Comparison of ENCODE assay signal across 12 mouse cellular contexts in the genomic region with DNA sequence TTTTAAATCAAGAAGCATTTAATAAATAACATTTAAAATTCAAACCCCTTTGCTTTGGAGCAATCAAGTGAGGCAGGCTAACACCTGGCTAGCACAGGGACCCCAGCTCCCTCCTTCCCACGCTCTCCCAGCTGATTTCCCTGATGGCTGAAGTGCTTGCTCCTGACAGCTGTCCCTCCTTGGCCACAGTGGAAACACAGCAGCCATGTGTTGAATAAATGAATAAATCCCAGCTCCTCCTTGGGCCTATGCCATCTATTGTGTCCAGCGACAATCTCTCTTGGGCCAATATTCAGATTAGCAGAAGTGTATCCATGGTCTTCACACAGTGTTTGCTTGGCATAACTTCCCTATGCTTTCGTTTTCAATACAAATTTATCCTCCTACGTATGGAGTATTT.
DNase-seq lines count a peak whose midpoint lies in the region; ATAC-seq and TF ChIP-seq lines count a peak whose summit lies in the region.
"Had no signal": no experiment of that assay in that cellular context is flagged by ENCODE, and none has a peak within 500 bp of the region (broad histone marks: within the 10 kb centered on the region; RNA-seq: fewer than 3 reads in every experiment).

No protein-coding gene starts in this region.

- 68% methylated on average over 4 of the region's 4 CpGs for WGBS in forebrain, embryonic 14.5 days
- WGBS in forebrain, postnatal 0 days = 37% methylated on average over 4 of the region's 4 CpGs

- H3K27ac ChIP-seq in forebrain, embryonic 14.5 days (ENCODE audit: low read depth, low read length) = no peak overlapping the region
- H3K27ac ChIP-seq in forebrain, postnatal 0 days (ENCODE audit: low read depth, low read length) = no peak overlapping the region

- no peak overlapping the region for H3K4me2 ChIP-seq in forebrain, embryonic 14.5 days (ENCODE audit: low read length)
- no peak overlapping the region for H3K4me2 ChIP-seq in forebrain, postnatal 0 days (ENCODE audit: low read depth)
- H3K4me2 ChIP-seq: liver, embryonic 11.5 days had no signal

- H3K27me3 ChIP-seq in forebrain, embryonic 14.5 days (replicated peaks; ENCODE audit: control insufficient read depth, insufficient read depth, low read length) = no peaks in the 10 kb centered on the region
- no peaks in the 10 kb centered on the region for H3K27me3 ChIP-seq in forebrain, postnatal 0 days (ENCODE audit: insufficient read depth, low read length)

- H3K36me3 ChIP-seq in forebrain, embryonic 14.5 days (ENCODE audit: control insufficient read depth, insufficient read depth, low read length) = no peaks in the 10 kb centered on the region
- no peaks in the 10 kb centered on the region for H3K36me3 ChIP-seq in forebrain, postnatal 0 days (ENCODE audit: insufficient read depth)

- peak; percentile 66; the same call in 1 of the 2 replicates for ATAC-seq in forebrain, embryonic 14.5 days
- ATAC-seq in forebrain, postnatal 0 days = no peak

- H3K9ac ChIP-seq in forebrain, embryonic 14.5 days (ENCODE audit: low read length) = no peak overlapping the region
- no peak overlapping the region for H3K9ac ChIP-seq in forebrain, postnatal 0 days

- no peaks in the 10 kb centered on the region for H3K4me1 ChIP-seq in forebrain, embryonic 14.5 days (ENCODE audit: control insufficient read depth, insufficient read depth, low read length)
- H3K4me1 ChIP-seq in forebrain, postnatal 0 days (ENCODE audit: insufficient read depth) = no peaks in the 10 kb centered on the region; the same call in 1 of the 2 replicates

- no peak overlapping the region for H3K4me3 ChIP-seq in forebrain, embryonic 14.5 days (ENCODE audit: low read depth, low read length)
- H3K4me3 ChIP-seq in forebrain, postnatal 0 days (ENCODE audit: low read depth, low read length) = no peak overlapping the region

- H3K9me3 ChIP-seq in forebrain, embryonic 14.5 days (replicated peaks; ENCODE audit: control insufficient read depth, low read length) = no peaks in the 10 kb centered on the region
- no peaks in the 10 kb centered on the region for H3K9me3 ChIP-seq in forebrain, postnatal 0 days (ENCODE audit: low read length)

- TF ChIP-seq CTCF in forebrain, postnatal 0 days (IDR thresholded peaks at IDR 0.05; ENCODE audit: low read depth) = no peak

- DNase-seq in forebrain, embryonic 14.5 days (ENCODE audit: low spot score) = peak; percentile 42
- no peak for DNase-seq in forebrain, postnatal 0 days
- DNase-seq in left cerebral cortex, adult 9 months (ENCODE audit: low spot score in 2 of 2) = peak; percentile 25 to 31
- no peak for DNase-seq in left cerebral cortex, postnatal 36 days (ENCODE audit: low spot score in 2 of 2)
- DNase-seq in layer of hippocampus, adult 9-10 months (ENCODE audit: low spot score) = peak; percentile 38
- DNase-seq in telencephalon, adult 2 months (ENCODE audit: low read depth, low spot score) = peak; percentile 40
- DNase-seq in lung, postnatal 14 days = no peak
- DNase-seq: gastrocnemius, postnatal 25 days; kidney, adult 8-10 months; lung, postnatal 10 days; spleen, adult 18-20 months had no signal

- intact Hi-C loops in left cerebral cortex, postnatal 36 days (cut with DNase I) = no loop called here

Comparison
In these comparisons a context has a peak if more than half of its experiments do, and no peak if none do; other contexts are left out.
1. DNase-seq: peak in forebrain, embryonic 14.5 days (single experiment), left cerebral cortex, adult 9 months (2 of 2), layer of hippocampus, adult 9-10 months (single experiment) and telencephalon, adult 2 months (single experiment); none in forebrain, postnatal 0 days (single experiment), left cerebral cortex, postnatal 36 days (0 of 2) and lung, postnatal 14 days (single experiment).